Mouse (Mus musculus) liver, adult 2 months (tissue): ENCODE data around the gene Cacna1c.

Experiments used
- CTCF ChIP-seq: fragments of 200-500 bp; IDR thresholded peaks from 2 replicates; pipeline ENCODE4 v1.5.1; 2011; ENCODE audit warnings: low read depth, low read length, control low read depth
- POLR2A ChIP-seq: fragments of 200-500 bp; IDR thresholded peaks from 2 replicates; pipeline ENCODE4 v1.6.1; 2011; ENCODE audit warnings: low read length, control low read depth; ENCODE audit not compliant: insufficient read depth; ENCODE audit errors: extremely low read depth

DNA sequence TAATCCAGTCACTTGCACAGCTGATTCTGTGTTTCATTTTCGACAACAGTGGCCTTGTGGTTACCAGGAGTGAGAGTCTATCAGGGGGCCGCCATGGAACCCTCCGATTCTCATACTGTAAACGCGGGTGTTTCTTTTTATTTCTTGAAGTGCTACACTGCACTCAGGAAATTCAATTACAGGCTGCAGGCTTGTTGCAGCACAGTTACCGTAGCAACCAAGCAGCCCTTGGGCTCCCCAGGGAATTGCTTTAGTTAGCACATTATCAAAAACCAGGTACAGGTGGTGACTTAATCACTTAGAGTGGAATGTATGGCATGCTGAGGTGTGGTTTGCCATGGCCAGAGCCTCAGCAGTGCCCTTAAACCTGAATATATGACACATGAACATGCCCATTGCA is 621.9 kb downstream of the Cacna1c start:
- no peak for TF ChIP-seq POLR2A
- TF ChIP-seq CTCF, result no peak
